Mouse (Mus musculus): ENCODE measurements around the gene 2510009E07Rik. TPM values are rescaled to one million over a fixed set of nuclear protein-coding genes. Genes with fewer than 3 reads are reported as not detected.

Gene 2510009E07Rik
- polyA plus RNA-seq, 1 experiment from 2014 or later: 41.6 TPM

- H3K36me3 ChIP-seq: no peaks in the 10 kb centered on the region
- H3K4me3 ChIP-seq: no peak overlapping the region
- no peaks in the 10 kb centered on the region for H3K9me3 ChIP-seq
- H3K27ac ChIP-seq (replicated peaks): no peak overlapping the region
- 40% methylated on average over 13 of the region's 13 CpGs for WGBS
- peak; percentile 39 for ATAC-seq (replicated peaks)
- H3K4me1 ChIP-seq: peaks cover 25% of the 10 kb centered on the region
- H3K27me3 ChIP-seq: no peaks in the 10 kb centered on the region
- no peak overlapping the region for H3K9ac ChIP-seq (replicated peaks)
- no peak overlapping the region for H3K4me2 ChIP-seq (replicated peaks)
These were observed 66.3 kb downstream of the 2510009E07Rik start for GRCm38 (mm10) chr16:21628061-21628591.

GRCm38 (mm10) chr16:21627248-21627647, 67.2 kb downstream of the 2510009E07Rik start:
- no peak overlapping the region for H3K4me2 ChIP-seq (replicated peaks)
- no peaks in the 10 kb centered on the region for H3K36me3 ChIP-seq
- no peak overlapping the region for H3K9ac ChIP-seq (replicated peaks)
- ATAC-seq (replicated peaks): no peak
- no peak overlapping the region for H3K4me3 ChIP-seq
- peaks cover 25% of the 10 kb centered on the region for H3K4me1 ChIP-seq
- H3K27ac ChIP-seq (replicated peaks): no peak overlapping the region
- no peaks in the 10 kb centered on the region for H3K9me3 ChIP-seq
- H3K27me3 ChIP-seq: no peaks in the 10 kb centered on the region
- 37% methylated on average over 6 of the region's 6 CpGs for WGBS

GRCm38 (mm10) chr16:21625784-21626634, 68.5 kb downstream of the 2510009E07Rik start:
- Histone ChIP-seq H3K4me3 (no peak overlapping the region), H3K4me2 (replicated peaks) (no peak overlapping the region), H3K9me3 (no peaks in the 10 kb centered on the region), H3K4me1 (peaks cover 25% of the 10 kb centered on the region), H3K27me3 (no peaks in the 10 kb centered on the region), H3K36me3 (no peaks in the 10 kb centered on the region), H3K9ac (replicated peaks) (no peak overlapping the region), H3K27ac (replicated peaks) (peak overlapping the region; percentile 42)
- WGBS: 53% methylated on average over 6 of the region's 6 CpGs
- ATAC-seq (replicated peaks): 0 out of 2 replicates have a peak, but pooled peaks have one; percentile 26

- WGBS: 82% methylated on average over 2 of the region's 2 CpGs
- no peak for ATAC-seq (replicated peaks)
- no peaks in the 10 kb centered on the region for H3K36me3 ChIP-seq
- H3K27me3 ChIP-seq: no peaks in the 10 kb centered on the region
- no peak overlapping the region for H3K9ac ChIP-seq (replicated peaks)
- no peaks in the 10 kb centered on the region for H3K9me3 ChIP-seq
- 0 out of 2 replicates have a peak, but pooled peaks cover under 1% of the 10 kb centered on the region for H3K4me1 ChIP-seq
- H3K4me3 ChIP-seq: no peak overlapping the region
- H3K27ac ChIP-seq (replicated peaks): no peak overlapping the region
- no peak overlapping the region for H3K4me2 ChIP-seq (replicated peaks)
These were observed 73.8 kb downstream of the 2510009E07Rik start for GRCm38 (mm10) chr16:21620630-21621029.

GRCm38 (mm10) chr16:21615802-21616201, 78.7 kb downstream of the 2510009E07Rik start:
- H3K9ac ChIP-seq (replicated peaks): no peak overlapping the region
- H3K4me2 ChIP-seq (replicated peaks): no peak overlapping the region
- H3K4me1 ChIP-seq: no peaks in the 10 kb centered on the region
- H3K27ac ChIP-seq (replicated peaks): no peak overlapping the region
- H3K36me3 ChIP-seq: no peaks in the 10 kb centered on the region
- ATAC-seq (replicated peaks): no peak
- no peaks in the 10 kb centered on the region for H3K27me3 ChIP-seq
- no peaks in the 10 kb centered on the region for H3K9me3 ChIP-seq
- 49% methylated on average over 7 of the region's 7 CpGs for WGBS
- H3K4me3 ChIP-seq: no peak overlapping the region

GRCm38 (mm10) chr16:21610473-21610872, 84.0 kb downstream of the 2510009E07Rik start:
- Histone ChIP-seq H3K27ac (replicated peaks) (no peak overlapping the region), H3K4me2 (replicated peaks) (no peak overlapping the region), H3K4me3 (no peak overlapping the region), H3K9ac (replicated peaks) (no peak overlapping the region), H3K4me1 (peaks cover 11% of the 10 kb centered on the region; the same call in 1 of the 2 replicates), H3K27me3 (no peaks in the 10 kb centered on the region), H3K9me3 (no peaks in the 10 kb centered on the region), H3K36me3 (no peaks in the 10 kb centered on the region)
- ATAC-seq (replicated peaks): no peak
- 91% methylated on average over 4 of the region's 4 CpGs for WGBS

- Histone ChIP-seq H3K4me3 (no peak overlapping the region), H3K36me3 (no peaks in the 10 kb centered on the region), H3K9me3 (no peaks in the 10 kb centered on the region), H3K4me1 (peaks cover 11% of the 10 kb centered on the region; the same call in 1 of the 2 replicates), H3K27me3 (no peaks in the 10 kb centered on the region), H3K9ac (replicated peaks) (no peak overlapping the region), H3K4me2 (replicated peaks) (no peak overlapping the region), H3K27ac (replicated peaks) (no peak overlapping the region)
- 0 out of 2 replicates have a peak, but pooled peaks have one; percentile 57 for ATAC-seq (replicated peaks)
- WGBS: 64% methylated on average over 10 of the region's 10 CpGs
These were observed 86.1 kb downstream of the 2510009E07Rik start for GRCm38 (mm10) chr16:21608176-21608865.

GRCm38 (mm10) chr16:21607651-21608040, 86.8 kb downstream of the 2510009E07Rik start:
- no peak overlapping the region for H3K4me2 ChIP-seq (replicated peaks)
- 88% methylated on average over 5 of the region's 5 CpGs for WGBS
- H3K4me1 ChIP-seq: peaks cover 11% of the 10 kb centered on the region; the same call in 1 of the 2 replicates
- H3K4me3 ChIP-seq: no peak overlapping the region
- H3K36me3 ChIP-seq: no peaks in the 10 kb centered on the region
- no peaks in the 10 kb centered on the region for H3K27me3 ChIP-seq
- no peak for ATAC-seq (replicated peaks)
- H3K9me3 ChIP-seq: no peaks in the 10 kb centered on the region
- no peak overlapping the region for H3K27ac ChIP-seq (replicated peaks)
- no peak overlapping the region for H3K9ac ChIP-seq (replicated peaks)

GRCm38 (mm10) chr16:21607021-21607650, 87.3 kb downstream of the 2510009E07Rik start:
- H3K4me2 ChIP-seq (replicated peaks): no peak overlapping the region
- WGBS: 75% methylated on average over 8 of the region's 8 CpGs
- 0 out of 2 replicates have a peak, but pooled peaks have one; percentile 32 for ATAC-seq (replicated peaks)
- no peak overlapping the region for H3K4me3 ChIP-seq
- H3K27me3 ChIP-seq: no peaks in the 10 kb centered on the region
- H3K9me3 ChIP-seq: no peaks in the 10 kb centered on the region
- no peak overlapping the region for H3K9ac ChIP-seq (replicated peaks)
- H3K27ac ChIP-seq (replicated peaks): no peak overlapping the region
- peaks cover 11% of the 10 kb centered on the region; the same call in 1 of the 2 replicates for H3K4me1 ChIP-seq
- no peaks in the 10 kb centered on the region for H3K36me3 ChIP-seq

- Histone ChIP-seq H3K9ac (replicated peaks) (no peak overlapping the region), H3K36me3 (no peaks in the 10 kb centered on the region), H3K4me3 (no peak overlapping the region), H3K4me1 (peaks cover 11% of the 10 kb centered on the region; the same call in 1 of the 2 replicates), H3K4me2 (replicated peaks) (no peak overlapping the region), H3K27me3 (no peaks in the 10 kb centered on the region), H3K9me3 (no peaks in the 10 kb centered on the region), H3K27ac (replicated peaks) (no peak overlapping the region)
- WGBS: 88% methylated on average over 6 of the region's 6 CpGs
- ATAC-seq (replicated peaks): no peak
These were observed 88.0 kb downstream of the 2510009E07Rik start for GRCm38 (mm10) chr16:21606249-21607020.

GRCm38 (mm10) chr16:21604354-21604753, 90.1 kb downstream of the 2510009E07Rik start:
- H3K4me1 ChIP-seq: peaks cover 11% of the 10 kb centered on the region; the same call in 1 of the 2 replicates
- H3K27ac ChIP-seq (replicated peaks): no peak overlapping the region
- WGBS: 85% methylated on average over 6 of the region's 6 CpGs
- no peak overlapping the region for H3K4me3 ChIP-seq
- no peaks in the 10 kb centered on the region for H3K27me3 ChIP-seq
- H3K9ac ChIP-seq (replicated peaks): no peak overlapping the region
- ATAC-seq (replicated peaks): no peak
- no peaks in the 10 kb centered on the region for H3K36me3 ChIP-seq
- H3K9me3 ChIP-seq: no peaks in the 10 kb centered on the region
- H3K4me2 ChIP-seq (replicated peaks): no peak overlapping the region

Data from forebrain, embryonic 15.5 days (tissue).